Mouse (Mus musculus): ENCODE results near the gene Csrp1. TPM values are rescaled to one million over a fixed set of nuclear protein-coding genes. Genes with fewer than 3 reads are reported as not detected.

Gene Csrp1
- polyA plus RNA-seq, 1 experiment = 219 TPM

DNA sequence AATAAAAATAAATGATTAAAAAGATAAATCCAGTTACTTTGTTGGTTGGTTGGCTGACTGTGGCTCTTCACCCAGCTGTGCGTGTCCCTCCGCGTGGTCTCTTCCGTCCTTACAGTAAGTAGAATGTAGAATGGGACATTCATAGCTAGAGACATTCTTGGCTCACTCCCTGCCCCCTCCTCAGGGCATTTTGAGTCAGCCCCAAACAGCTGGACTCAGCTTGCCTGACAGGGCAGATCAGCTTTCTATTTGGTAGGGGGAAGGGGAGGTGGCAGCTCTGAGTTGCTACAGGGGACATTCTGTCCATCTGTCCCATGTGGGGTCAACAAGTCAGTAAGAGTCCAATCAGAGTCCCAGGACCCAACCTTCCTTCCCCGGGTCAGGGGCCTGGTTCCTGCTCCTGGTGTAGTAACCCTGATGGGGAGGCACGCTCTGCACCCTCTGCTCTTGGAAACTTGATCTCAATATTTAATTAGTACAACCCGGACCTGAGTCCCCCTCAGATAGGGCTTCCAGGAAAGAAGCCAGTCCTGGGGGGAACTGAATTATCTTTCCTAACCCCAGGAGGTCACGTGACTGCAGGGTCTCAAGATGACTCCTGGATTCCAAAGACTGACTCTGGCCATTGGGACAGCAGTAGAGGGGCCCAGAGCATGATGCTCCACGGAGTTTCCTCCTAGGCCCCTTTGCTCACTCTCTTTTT lies 43.8 kb downstream of the Csrp1 start:
- Histone ChIP-seq H3K27me3 (ENCODE audit: control insufficient read depth, insufficient read depth, insufficient read length) (no peaks in the 10 kb centered on the region), H3ac (ENCODE audit: control insufficient read depth, insufficient read length) (no peak overlapping the region), H3K36me3 (ENCODE audit: control insufficient read depth, insufficient read depth) (peaks cover 3% of the 10 kb centered on the region), H3K4me2 (ENCODE audit: low read depth) (peak overlapping the region; percentile 92), H3K4me3 (peak overlapping the region; percentile 1), H3K79me2 (ENCODE audit: control insufficient read depth, insufficient read depth) (peaks cover 24% of the 10 kb centered on the region)
- TF ChIP-seq TCF12 (IDR thresholded peaks at IDR 0.05; ENCODE audit: insufficient read depth, poor library complexity, severe bottlenecking) = no peak
- TF ChIP-seq USF1 (IDR thresholded peaks at IDR 0.05; ENCODE audit: low read depth) = peak; percentile 84
- no peak for TF ChIP-seq REST (IDR thresholded peaks at IDR 0.05; ENCODE audit: insufficient read depth, insufficient read length)
- peak in 1 of 3 experiments; percentile 61 for TF ChIP-seq MYOG (IDR thresholded peaks at IDR 0.05; ENCODE audit: control insufficient read depth in 1 of 3, insufficient read depth in 1 of 3, insufficient read length in 2 of 3, low read depth in 2 of 3)
- peak in 2 of 3 experiments; percentile 39 to 70 for TF ChIP-seq MYOD1 (IDR thresholded peaks at IDR 0.05; ENCODE audit: control insufficient read depth in 1 of 3, insufficient read length in 2 of 3, low read depth in 2 of 3)
- TF ChIP-seq SRF (IDR thresholded peaks at IDR 0.05; ENCODE audit: control insufficient read depth, insufficient read length, low read depth) = no peak
- TF ChIP-seq MAX (IDR thresholded peaks at IDR 0.05; ENCODE audit: low read depth) = no peak
- no peak for TF ChIP-seq POLR2A (IDR thresholded peaks at IDR 0.05; ENCODE audit: insufficient read length, low read depth)

DNA sequence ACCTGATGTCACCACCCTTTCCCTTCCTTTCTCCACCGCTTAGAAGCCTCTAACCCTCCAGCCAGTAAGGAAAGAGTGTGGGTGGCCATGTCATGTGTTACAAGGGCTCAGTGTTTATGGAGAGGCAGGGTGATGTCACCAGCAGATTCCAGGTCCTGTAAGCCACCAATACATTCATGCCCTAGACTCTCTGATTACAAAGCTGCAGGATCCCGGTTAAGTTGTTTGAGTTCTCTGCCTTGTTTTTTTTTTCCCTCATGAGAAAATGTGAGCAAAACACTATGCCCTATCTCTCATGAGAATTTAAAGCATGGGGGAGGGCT lies 44.3 kb downstream of the Csrp1 start:
- Histone ChIP-seq H3K36me3 (ENCODE audit: control insufficient read depth, insufficient read depth) (peaks cover 8% of the 10 kb centered on the region), H3K27me3 (ENCODE audit: control insufficient read depth, insufficient read depth, insufficient read length) (no peaks in the 10 kb centered on the region), H3K4me2 (ENCODE audit: low read depth) (peak overlapping the region; percentile 92), H3ac (ENCODE audit: control insufficient read depth, insufficient read length) (no peak overlapping the region), H3K79me2 (ENCODE audit: control insufficient read depth, insufficient read depth) (peaks cover 29% of the 10 kb centered on the region), H3K4me3 (peak overlapping the region; percentile 1)
- TF ChIP-seq POLR2AphosphoS2 (IDR thresholded peaks at IDR 0.05; ENCODE audit: insufficient read length, low read depth) (no peak), POLR2A (IDR thresholded peaks at IDR 0.05; ENCODE audit: insufficient read length, low read depth) (peak; percentile 33)

DNA sequence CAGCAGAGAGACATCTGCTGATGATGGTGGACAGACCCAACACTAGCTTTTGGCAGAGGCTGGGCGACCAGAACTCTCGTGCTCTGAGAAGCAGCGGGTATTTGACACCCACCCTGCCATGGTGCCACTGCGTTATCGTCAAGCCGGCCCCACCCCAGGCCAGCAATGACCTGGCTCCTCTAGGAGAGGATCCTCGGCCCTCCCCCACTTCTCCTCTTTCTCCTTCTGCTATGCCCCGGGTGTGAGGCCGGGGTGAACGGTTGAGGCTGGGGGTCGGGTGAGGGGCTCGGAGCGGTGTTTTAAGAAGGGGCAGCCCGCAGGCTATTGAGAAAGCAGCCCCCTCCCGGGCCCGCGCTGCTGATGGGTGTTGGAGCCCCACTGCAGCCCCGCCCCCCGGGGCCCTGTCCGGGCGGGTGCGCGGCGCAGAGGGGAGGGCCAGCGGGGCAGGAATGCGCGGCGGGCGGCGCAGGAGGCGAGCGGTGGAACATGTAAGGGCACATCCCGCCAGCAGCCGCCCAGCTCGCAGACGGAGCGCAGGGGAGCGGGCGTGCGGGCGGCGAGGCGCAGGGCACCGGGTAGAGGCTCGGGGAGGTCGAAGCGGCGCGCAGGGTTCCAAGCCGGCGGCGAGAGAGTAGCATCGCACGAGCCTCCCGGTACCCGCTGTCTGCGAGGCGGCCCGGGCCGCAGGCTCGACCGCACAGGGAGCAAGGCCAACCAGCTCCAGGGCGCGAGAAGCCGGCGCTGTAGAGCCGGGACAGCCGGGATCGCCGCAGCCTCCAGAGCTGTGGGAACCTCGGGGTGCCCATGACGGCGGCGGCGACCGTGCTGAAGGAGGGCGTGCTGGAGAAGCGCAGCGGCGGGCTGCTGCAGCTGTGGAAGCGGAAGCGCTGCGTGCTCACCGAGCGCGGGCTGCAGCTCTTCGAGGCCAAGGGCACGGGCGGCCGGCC lies 46.1 kb downstream of the Csrp1 start, which contains the start of gene Phlda3:
Phlda3 (plus strand) TSS at position 475 of the 947 bp plus-strand sequence.
- Histone ChIP-seq H3K4me3 (peak within 1 kb of the TSS; percentile 100), H3K4me2 (ENCODE audit: low read depth) (peak within 1 kb of the TSS; percentile 92), H3K27me3 (ENCODE audit: control insufficient read depth, insufficient read depth, insufficient read length) (no peaks in the 10 kb centered on the region), H3K79me2 (ENCODE audit: control insufficient read depth, insufficient read depth) (peaks cover 38% of the 10 kb centered on the region), H3K36me3 (ENCODE audit: control insufficient read depth, insufficient read depth) (peaks cover 21% of the 10 kb centered on the region), H3ac (ENCODE audit: control insufficient read depth, insufficient read length) (peak within 1 kb of the TSS; percentile 78)
- TF ChIP-seq MYOG (IDR thresholded peaks at IDR 0.05; ENCODE audit: control insufficient read depth in 1 of 3, insufficient read depth in 1 of 3, insufficient read length in 2 of 3, low read depth in 2 of 3) (peak in 2 of 3 experiments; percentile 38 to 58), TCF12 (IDR thresholded peaks at IDR 0.05; ENCODE audit: insufficient read depth, poor library complexity, severe bottlenecking) (no peak), E2F4 (IDR thresholded peaks at IDR 0.05; ENCODE audit: insufficient read depth) (no peak), USF1 (IDR thresholded peaks at IDR 0.05; ENCODE audit: low read depth) (no peak), MYOD1 (IDR thresholded peaks at IDR 0.05; ENCODE audit: control insufficient read depth in 1 of 3, insufficient read length in 2 of 3, low read depth in 2 of 3) (peak in 1 of 3 experiments; percentile 69), CEBPB (IDR thresholded peaks at IDR 0.05; ENCODE audit: insufficient read depth, poor library complexity, severe bottlenecking) (no peak), SRF (IDR thresholded peaks at IDR 0.05; ENCODE audit: control insufficient read depth, insufficient read length, low read depth) (no peak), POLR2A (IDR thresholded peaks at IDR 0.05; ENCODE audit: insufficient read length, low read depth) (peak; percentile 98), POLR2AphosphoS2 (IDR thresholded peaks at IDR 0.05; ENCODE audit: insufficient read length, low read depth) (peak; percentile 98), TCF3 (IDR thresholded peaks at IDR 0.05; ENCODE audit: insufficient read length, low read depth) (no peak), REST (IDR thresholded peaks at IDR 0.05; ENCODE audit: insufficient read depth, insufficient read length) (peak; percentile 43)

DNA sequence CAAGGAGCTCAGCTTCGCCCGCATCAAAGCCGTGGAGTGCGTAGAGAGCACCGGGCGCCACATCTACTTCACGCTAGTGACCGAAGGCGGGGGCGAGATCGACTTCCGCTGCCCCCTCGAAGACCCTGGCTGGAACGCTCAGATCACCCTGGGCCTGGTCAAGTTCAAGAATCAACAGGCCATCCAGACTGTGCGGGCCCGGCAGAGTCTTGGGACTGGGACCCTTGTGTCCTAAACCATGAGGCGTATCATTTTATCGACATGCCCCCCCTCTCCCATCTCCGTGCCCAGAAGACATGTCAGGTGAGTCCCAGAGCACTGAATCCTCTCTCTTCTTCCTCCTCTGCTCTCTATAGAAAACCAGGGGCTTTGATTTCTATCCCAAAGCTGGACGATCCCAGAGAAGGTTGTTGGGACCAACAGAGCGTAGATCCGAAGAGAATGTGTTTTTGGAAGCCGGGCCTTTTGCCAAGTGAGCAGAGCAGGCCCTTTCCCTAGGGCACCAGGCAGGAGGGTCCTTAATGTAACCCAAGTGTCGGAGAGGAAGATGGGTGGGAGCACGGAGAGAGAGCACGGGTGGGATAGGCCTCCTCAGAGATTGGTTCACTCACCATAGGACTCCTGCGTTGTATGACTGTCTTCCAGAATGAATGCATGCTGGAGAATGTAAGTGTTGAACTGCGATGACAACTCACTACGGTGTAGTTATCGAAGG lies 46.9 kb downstream of the Csrp1 start:
- H3K79me2 ChIP-seq (ENCODE audit: control insufficient read depth, insufficient read depth) = peaks cover 38% of the 10 kb centered on the region

More for the DNA sequence above, 46.9 kb downstream of the Csrp1 start:
- Histone ChIP-seq H3K4me3 (peak overlapping the region; percentile 100), H3K4me2 (ENCODE audit: low read depth) (peak overlapping the region; percentile 89), H3K27me3 (ENCODE audit: control insufficient read depth, insufficient read depth, insufficient read length) (no peaks in the 10 kb centered on the region), H3K36me3 (ENCODE audit: control insufficient read depth, insufficient read depth) (peaks cover 21% of the 10 kb centered on the region), H3ac (ENCODE audit: control insufficient read depth, insufficient read length) (peak overlapping the region; percentile 78)
- TF ChIP-seq CEBPB (IDR thresholded peaks at IDR 0.05; ENCODE audit: insufficient read depth, poor library complexity, severe bottlenecking) = no peak
- peak; percentile 5 for TF ChIP-seq POLR2AphosphoS2 (IDR thresholded peaks at IDR 0.05; ENCODE audit: insufficient read length, low read depth)
